Mouse (Mus musculus): ENCODE measurements around the gene Fahd2a.

Fahd2a gene

DNA sequence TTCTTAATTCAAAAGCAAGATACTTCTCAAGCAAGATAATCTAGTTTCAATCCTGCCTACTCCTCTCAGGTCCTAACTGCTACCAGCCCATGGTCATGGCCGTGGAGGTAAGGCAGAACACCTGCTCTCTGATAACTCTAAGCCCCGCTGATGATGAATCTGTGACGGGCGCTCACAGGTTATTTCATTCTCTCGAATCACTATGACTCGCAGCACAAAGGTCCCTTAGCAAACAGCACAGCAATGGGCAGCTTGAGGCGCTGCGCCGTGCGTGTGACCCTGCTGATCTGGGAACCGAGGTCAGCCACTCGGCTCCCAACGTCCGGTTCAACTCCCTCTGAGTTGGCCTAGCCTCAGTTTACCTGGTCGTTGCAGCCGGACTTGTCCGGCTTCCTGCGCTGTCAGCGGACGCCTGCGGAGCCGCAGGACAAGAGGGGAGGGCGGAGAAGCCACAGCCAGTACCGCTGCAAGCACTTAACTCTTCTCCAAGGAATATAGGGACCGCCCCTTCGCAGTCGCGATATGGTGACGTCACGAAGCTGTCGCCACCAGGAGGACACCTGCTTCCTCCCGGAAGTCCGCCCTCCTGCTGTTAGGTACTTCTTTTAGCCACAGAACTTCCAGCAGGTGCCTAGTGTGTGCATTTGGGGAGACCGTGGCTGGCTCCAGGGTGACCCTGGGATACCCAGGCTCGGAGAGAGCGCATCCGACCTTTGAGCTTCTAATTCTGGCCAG lies at the start of gene Fahd2a:
Gene Fahd2a, minus strand, starts transcription at position 511 of the 735 bp plus-strand sequence.
- peak; percentile 73 to 79 for DNase-seq (ENCODE audit: low spot score in 2 of 2)

DNA sequence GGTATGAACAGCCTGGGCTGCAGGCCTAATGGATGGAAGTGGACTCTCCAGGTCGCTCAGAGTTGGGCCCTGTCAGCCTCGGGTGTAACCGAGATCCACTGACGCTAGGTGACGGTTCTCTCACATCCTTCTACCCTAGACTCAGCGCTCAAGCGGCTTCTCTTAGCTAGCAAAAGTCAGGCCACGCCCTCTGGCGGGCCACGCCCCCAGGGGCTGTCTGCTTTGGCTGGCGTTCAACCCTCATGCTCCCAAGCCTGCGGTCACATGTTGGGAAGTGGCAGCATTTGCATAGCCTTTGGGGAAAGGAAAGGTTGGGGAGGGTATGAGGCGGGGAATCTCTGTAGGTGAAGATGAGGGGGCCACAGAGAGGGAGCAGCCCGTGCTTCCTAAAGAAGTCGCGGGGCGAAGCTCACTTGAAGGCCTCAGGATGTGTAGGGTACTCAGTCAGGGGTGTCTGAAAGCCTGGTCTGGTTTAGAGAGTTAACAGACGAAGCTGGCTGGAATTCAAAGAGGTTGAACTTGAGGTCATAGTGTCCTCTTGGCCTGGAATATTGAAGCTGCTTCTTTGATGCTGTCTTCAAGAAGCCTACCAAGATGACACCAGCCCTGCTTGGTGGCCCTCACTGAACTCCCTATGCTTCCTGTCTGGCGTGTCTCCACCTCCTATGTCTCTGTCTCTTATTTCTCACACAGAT lies 40.3 kb upstream of the Fahd2a start:
- peak; percentile 56 to 80 for DNase-seq (ENCODE audit: low spot score in 2 of 2)

DNA sequence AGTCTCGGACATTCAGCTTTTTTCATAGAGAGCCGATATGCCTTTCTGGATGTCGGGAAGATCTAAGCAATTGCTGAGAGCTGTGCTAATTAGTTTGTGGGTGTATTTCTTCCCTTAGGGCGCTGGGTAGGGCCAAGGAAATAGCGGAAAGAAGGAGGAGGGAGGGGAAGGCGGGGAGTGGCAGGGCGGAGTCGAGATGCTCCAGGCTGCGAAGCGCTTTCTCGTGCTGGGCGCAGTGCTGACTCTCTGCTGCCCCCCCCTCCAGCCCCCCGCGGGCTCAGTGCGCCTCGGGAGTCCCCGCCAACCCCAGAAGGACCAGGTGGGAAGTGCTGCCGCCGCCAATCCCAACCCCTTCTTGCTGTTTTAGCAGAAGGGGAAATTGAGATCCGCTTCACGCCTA lies 38.6 kb upstream of the Fahd2a start:
- DNase-seq (ENCODE audit: low spot score in 2 of 2) = peak in 1 of 2 experiments; percentile 62

DNA sequence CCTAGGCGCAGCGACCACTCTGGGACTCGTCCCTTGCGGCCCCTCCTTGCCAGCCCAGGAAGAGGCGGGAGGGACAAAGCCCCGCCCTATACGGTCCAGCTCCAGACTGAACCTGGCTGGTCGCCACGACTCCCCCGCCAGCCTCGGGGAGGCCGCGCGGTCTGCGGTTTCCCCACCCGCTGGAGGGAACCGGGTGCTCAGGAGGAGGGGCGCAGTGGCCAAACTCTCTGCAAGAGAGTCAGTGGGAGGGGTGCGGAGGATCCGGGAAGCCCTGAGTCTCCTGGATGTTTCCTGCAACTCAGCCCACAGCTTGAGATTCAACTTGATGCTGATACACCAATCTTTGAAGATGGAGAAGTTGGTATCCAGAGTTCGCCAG lies 38.2 kb upstream of the Fahd2a start:
- peak; percentile 88 for DNase-seq (ENCODE audit: low spot score in 2 of 2)

DNA sequence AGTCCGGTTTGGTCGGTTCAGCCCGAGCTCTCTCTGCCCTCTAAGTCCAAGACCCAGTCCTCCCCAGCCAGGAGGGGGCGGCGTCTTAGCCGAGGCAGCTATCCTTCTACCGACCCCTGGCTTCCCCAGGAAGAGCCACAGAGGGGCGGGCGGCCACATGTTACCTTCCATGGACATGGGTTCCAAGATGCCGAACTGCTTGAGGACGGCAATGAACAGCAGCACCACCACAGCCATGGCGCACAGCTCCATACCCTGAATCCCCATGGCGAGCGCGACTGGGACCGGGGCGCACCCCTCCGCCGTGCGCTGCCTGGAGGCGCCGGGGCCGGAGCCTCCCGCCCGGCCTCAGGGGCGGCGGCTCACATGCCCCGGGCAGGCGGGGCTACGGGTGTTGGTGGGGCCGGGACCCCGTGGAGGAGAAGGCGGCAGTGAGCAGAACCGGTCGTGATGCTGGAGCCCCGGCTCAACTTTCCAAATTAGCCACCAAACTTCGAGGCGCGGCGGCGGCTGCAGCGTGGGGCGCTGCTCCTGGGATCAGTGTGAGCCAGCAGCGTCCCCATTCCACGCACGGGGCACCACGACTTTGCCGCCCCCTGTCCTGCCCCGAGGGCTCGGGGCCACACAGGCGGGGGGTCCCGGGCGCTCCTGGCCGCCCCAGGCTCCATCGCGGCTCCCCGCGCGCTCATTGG lies 37.6 kb upstream of the Fahd2a start:
- no peak for DNase-seq (ENCODE audit: low spot score in 2 of 2)

DNA sequence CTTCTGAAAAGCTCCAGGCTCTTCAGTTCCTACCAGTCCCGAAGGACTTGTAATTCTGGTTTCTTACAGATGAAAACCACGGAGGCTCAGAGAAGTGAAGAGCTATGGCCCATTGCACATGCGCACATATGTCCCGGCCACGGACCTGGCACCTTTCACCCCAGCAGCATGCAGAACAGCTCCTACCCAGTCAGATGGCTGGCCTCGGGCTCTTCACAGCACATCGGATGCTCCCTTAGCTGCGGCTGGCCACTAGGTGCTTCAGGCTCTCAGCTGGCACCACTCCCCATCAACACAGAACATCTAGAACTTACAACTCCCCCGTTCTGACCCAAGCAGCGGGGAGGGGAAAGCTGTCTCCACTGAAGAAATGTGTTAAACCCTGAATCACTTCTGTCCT lies 35.4 kb upstream of the Fahd2a start:
- no peak for DNase-seq (ENCODE audit: low spot score in 2 of 2)

DNA sequence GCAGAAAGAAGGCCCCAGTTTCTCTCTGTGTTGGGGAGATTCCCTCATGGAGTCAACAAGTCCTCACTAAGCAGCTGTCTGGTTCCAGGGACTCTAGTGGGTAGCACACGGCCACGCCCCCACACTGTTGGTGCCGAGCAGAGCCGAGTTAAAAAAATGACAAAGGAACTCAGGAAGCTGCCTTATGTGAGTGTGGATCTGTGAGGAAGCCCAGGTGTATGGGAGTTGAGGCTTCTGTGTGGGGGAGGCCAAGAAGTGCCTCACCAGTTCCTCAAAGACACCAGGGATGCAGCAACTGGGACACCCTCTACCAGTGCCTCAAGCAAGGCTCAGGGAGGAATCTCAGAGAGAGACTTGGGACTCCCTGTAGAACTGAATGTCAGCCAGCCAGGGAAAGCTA lies 34.8 kb upstream of the Fahd2a start:
- no peak for DNase-seq (ENCODE audit: low spot score in 2 of 2)

DNA sequence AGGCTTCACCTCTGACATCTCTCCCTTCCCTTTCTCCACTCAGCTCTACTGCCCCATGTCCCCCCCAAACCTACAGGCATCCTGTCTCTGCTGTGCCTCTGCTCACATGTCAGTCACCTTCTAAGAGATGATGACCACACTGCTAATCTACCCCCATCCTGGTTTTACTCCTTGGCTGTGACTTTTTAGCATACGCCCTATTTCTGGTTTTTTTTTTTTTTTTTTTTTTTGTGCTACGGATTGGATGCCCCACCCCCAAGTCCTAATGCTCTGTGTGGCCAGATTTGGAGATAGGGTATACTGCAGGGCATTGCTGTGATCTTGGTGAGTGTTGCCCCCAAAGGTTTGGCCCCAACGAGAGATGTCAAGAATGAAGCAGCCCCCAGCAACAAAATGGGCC lies 27.9 kb upstream of the Fahd2a start:
- no peak for DNase-seq (ENCODE audit: low spot score in 2 of 2)

DNA sequence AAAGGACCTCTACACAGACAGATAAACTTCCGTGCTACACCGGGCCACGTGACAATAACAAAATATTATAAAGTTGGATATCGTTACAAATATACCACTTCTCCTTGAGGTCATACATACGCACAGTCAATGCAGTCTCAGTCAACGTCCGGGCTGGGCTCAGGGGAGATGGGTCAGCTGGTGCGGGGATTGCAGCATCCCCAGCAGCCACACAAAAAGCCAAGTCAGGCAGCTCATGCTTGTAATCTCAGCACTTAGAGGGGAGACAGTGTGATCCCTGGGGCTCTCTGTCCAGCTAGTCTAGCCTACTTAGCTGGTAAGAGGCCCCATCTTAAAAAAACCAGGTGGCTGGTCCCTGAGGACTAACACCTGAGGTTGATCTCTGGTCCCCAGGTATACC lies 26.9 kb upstream of the Fahd2a start:
- peak in 1 of 2 experiments; percentile 17 for DNase-seq (ENCODE audit: low spot score in 2 of 2)

DNA sequence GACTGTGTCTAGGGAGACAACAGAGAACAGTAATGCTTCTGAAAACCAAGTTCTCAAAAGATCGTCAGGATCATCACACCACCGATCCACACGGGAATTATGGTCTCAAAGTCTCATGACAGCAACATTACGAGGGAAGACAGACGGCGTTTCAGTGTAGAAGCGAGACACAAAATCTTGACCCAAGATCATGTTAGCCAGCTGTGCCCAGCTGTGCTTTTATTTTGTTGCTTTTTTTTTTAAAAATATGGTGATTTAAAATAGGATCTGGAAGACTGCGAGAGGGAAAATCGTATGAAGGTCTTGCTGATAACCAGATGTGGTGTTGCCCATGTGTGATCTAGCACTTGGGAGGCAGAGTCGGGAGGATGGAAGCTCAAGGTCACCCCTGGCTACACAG lies 26.3 kb upstream of the Fahd2a start:
- no peak for DNase-seq (ENCODE audit: low spot score in 2 of 2)

DNA sequence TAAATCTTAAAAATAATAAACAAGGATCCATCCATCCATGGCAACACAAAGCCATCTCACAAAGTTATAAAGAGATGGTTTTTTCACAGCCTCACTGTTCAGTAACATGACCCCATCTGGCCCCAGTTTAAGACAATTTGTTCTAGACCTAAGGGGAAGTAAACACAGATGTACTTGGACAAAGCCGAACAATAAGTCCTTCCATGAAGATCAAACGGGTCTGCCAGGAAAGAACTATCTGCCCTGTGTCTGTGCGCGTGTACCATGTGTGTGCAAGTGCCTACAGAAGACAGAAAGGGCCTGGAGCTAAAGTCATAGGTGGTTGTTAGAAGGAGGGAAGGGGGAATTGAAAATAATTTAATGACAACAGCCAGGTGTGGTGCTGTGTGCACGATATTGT lies 25.8 kb upstream of the Fahd2a start:
- DNase-seq (ENCODE audit: low spot score in 2 of 2) = no peak

DNA sequence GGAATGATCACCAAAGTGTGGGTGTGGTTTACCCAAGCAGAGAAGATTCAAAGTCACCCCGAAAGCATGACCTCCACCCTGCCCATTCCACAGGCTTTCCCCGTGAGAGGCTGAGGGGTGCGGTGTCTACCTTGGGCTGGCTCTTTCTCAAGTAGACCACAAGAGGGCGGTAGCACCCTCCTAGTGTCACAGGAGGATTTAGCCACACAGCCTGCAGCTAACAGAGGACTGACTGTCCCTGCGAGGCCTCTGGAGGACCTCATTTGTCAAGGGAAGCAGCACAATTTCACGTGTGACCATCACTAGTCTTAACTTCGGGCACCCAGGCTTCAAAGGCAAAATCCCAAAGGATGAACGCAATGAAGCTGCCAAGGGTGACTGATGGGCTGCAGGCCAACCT lies 17.9 kb upstream of the Fahd2a start:
- DNase-seq (ENCODE audit: low spot score in 2 of 2) = peak; percentile 56 to 57

DNA sequence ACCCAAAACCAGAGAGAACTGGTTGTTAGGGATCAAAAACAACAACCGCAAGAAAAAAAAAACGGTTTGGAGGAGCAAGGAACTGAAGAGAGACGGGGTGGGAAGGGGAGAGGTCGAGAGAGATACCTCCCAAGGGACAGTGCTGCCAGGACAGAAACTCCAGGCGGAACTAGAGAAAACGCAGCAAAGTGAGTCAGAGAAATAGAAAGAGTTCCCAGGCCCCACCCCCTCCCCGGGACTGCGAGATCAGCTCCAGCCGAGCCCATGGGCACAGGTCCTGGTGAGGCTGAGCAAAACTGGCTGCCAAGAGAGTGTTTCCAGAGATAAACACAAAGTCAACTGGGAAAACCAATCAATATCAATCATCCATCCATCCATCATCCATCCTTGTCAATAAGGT lies 17.0 kb upstream of the Fahd2a start:
- DNase-seq (ENCODE audit: low spot score in 2 of 2) = no peak

DNA sequence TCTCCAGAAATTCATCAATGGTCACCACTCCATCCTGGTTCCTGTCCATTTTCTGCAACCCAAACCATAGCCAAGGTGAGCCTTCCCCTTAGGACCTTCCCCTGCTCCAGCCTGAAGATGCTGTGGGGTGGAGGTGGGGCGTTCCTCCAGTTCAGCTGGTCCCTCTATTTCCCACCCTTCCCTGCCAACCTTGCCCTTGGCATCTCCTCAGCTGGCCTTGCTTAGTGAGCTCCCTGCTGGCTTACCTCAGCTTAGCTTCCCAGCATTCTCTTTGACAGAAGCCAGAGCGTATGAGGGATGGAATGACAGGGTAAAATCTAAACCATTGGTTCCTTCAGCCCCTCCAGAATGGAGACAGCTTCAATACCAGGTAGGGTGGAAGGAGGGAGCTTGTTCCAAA lies 15.0 kb upstream of the Fahd2a start:
- no peak for DNase-seq (ENCODE audit: low spot score in 2 of 2)

DNA sequence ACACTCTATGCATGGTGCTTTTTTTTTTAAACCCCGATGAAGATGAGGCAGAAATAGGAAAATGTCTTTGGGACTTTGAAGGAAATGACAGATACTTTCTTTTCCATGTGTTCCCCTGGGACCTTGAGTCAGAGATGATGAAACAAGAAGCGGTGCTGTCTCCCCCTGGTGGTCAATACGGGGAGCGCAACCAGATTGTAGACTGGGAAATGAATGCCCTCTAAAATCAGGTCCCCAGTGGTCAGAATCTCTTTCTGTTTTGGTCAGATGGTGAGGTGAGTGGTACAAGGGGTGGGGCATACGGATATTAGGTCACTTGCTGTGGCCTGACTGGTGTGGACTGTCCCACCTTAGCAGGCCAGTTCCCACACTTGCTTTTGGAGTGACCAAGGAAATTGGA lies 9.4 kb upstream of the Fahd2a start:
- DNase-seq (ENCODE audit: low spot score in 2 of 2) = peak; percentile 48 to 75

DNA sequence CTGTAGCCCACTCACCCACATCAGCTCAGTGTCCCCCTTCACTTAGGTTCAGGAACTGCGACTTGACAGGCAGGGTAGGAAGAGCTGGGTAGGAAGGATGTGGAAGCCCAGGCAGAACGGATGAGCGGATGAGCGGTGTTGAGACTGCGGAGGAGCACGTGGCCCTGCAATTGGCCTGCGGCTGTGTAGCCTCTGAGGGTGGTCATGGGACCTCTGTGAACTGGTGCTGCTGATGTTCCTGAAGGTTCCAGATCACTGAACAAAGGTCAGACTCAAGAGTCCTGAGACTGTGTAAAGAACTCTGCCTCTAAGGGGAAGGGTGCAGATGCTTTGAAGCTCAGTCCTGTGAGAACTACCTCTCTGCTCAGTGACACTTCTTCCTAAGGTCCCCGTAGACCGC lies 8.8 kb upstream of the Fahd2a start:
- no peak for DNase-seq (ENCODE audit: low spot score in 2 of 2)

DNA sequence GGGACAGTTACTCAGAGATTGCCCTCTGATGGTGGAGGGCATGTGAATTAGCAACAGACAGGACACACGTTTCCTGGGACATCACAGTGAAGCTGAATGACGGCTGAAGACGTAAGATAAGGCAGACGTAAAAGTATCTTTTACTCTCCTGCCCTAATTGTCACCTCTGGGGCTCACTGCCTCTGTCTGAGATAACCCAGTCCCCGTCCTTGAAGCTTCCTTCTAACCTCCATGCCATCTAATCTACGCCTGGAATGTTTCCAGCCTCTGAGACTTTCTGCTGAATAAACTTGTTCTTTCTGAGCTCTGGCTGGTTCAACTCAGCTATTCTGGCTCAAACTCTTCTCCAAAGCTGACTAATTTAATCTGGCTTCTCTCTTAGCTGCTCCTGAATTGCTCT lies 7.4 kb upstream of the Fahd2a start:
- DNase-seq (ENCODE audit: low spot score in 2 of 2) = no peak

DNA sequence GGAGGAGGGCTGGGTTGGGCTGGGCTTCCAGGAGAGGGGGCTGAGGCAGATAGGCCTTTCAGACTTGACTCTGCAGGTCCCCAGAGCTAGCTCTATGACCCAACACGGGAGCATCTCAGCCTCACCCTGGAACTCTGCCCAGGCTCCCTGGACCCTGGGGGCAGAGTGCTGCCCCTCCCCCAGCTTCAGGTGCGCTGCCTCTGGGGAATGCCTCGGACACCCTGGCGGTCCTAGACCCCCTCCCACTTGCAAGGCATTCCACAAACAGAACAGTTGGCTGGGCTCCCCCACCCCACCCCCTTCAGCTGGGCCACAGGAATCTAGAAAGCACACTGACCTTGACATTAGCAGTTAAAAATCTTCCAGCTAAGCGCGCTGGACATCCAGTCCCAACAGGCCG lies 5.3 kb upstream of the Fahd2a start:
- DNase-seq (ENCODE audit: low spot score in 2 of 2) = no peak

DNA sequence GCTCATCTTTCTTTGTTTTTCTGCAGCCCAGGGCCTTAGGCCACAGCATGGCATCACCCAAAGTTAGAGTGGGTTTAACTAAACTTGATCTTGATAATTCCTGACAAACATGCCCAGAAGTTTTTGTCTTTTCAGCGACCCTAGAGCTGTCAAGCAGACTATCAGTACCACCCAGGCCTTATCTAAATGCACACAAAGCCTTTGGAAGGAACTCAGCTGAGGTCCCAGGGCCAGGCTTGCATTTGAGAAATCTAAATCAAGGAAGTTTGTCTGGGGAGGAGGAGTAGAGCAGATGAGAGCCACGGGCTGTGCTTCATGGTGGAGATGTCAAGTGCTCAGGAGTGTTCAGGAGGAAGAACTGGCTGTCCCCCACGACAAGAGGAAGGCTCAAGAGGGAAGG lies 2.5 kb upstream of the Fahd2a start:
- DNase-seq (ENCODE audit: low spot score in 2 of 2) = no peak

DNA sequence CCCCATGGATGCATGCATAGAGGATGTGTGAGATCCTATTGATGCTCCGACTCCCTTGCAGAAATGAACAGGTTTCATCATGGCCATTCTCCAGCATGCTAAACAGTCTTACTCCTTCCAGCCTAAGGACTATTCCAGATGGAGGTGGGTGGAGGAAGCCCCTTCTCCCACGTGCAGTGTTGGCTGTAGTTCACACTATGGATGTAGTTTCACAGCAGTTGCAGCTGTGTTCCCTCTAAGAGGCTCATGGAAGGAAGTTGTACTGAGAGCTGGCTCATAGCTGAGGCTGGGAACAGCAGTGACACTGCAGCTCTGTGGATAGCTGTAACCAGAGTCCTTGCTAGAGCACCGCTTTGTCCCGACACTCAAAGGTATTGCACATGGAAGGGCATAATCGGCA lies 6.7 kb downstream of the Fahd2a start:
- DNase-seq (ENCODE audit: low spot score in 2 of 2) = no peak

DNA sequence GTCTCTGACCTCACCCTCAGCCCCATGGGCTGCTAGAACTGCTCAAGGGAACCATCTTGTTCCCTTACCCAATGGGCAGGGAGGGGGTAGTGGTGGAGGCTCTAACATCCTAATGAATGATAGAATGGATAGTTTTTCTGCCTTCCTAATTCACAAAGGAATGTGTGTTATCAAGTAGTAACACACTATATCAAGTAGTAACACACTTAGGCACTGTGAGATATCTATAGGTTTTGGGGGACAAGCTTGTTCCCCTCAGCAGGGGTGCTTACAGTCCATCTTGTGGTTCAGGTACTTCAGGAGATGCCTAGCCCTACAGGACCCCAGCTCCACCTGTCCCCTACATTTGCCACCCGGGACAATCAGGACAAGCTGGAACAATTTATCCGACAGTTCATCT lies 8.8 kb downstream of the Fahd2a start:
- no peak for DNase-seq (ENCODE audit: low spot score in 2 of 2)

DNA sequence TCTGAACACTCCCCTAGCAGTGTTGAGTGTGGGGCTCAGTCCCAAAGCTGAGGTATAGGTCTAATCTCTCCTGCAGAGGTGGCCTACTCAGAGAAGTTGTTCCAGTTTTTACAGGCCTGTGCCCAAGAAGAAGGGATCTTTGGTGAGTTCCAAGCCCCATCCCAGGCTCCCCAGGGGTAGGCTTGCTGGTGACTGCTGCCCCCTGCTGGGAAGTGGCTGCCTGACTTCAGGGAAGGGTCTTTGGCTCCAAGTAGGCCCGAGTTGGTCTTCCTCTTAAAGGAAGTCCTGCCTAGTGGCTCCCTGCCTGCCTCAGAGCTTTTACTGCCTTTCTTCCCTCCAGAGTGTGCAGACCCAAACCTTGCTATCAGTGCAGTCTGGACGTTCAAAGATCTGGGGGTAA lies 9.2 kb downstream of the Fahd2a start:
- no peak for DNase-seq (ENCODE audit: low spot score in 2 of 2)

Measured in heart, adult 9 months (tissue).